Mouse (Mus musculus) midbrain, embryonic 16.5 days (tissue): ENCODE results near the gene Yy1. TPM values are rescaled to one million over a fixed set of nuclear protein-coding genes. Genes with fewer than 3 reads are reported as not detected.

Experiments
- ATAC-seq: fragments of 200-750 bp; cut with Nextera tagmentation; 2 replicates; pipeline ENCODE4 v1.8.0; 2017; ENCODE audit warnings: moderate TSS enrichment
- H3K27ac ChIP-seq: fragments of 300-500 bp; sonication (generic); 2 replicates; pipeline ENCODE4 v1.5.1; 2014; ENCODE audit warnings: mild to moderate bottlenecking, low read length, mixed read lengths
- H3K27me3 ChIP-seq: fragments of 300-500 bp; sonication (generic); 2 replicates; pipeline ENCODE4 v1.6.1; 2014; ENCODE audit warnings: low read depth, low read length, mixed read lengths; ENCODE audit not compliant: control insufficient read depth, insufficient read depth
- H3K36me3 ChIP-seq: fragments of 300-500 bp; sonication (generic); 2 replicates; pipeline ENCODE4 v1.6.1; 2014; ENCODE audit warnings: mild to moderate bottlenecking, low read length, moderate library complexity, mixed read lengths; ENCODE audit not compliant: control insufficient read depth, insufficient read depth
- H3K4me1 ChIP-seq: fragments of 300-500 bp; sonication (generic); 2 replicates; pipeline ENCODE4 v1.6.1; 2014; ENCODE audit warnings: mild to moderate bottlenecking, low read length, mixed read lengths; ENCODE audit not compliant: control insufficient read depth, insufficient read depth
- H3K4me2 ChIP-seq: fragments of 300-500 bp; sonication (generic); 2 replicates; pipeline ENCODE4 v1.6.1; 2014; ENCODE audit warnings: mild to moderate bottlenecking, low read length, mixed read lengths
- H3K4me3 ChIP-seq: fragments of 300-500 bp; sonication (generic); 2 replicates; pipeline ENCODE4 v1.5.1; 2014; ENCODE audit warnings: low read depth, mild to moderate bottlenecking, low read length, moderate library complexity, mixed read lengths
- H3K9ac ChIP-seq: fragments of 300-500 bp; sonication (generic); 2 replicates; pipeline ENCODE4 v1.6.1; 2014; ENCODE audit warnings: low read depth, low read length, mixed read lengths
- H3K9me3 ChIP-seq: fragments of 300-500 bp; sonication (generic); replicated peaks from 2 replicates; pipeline ENCODE4 v1.6.1; 2014; ENCODE audit warnings: mild to moderate bottlenecking, low read length, mixed read lengths; ENCODE audit not compliant: control insufficient read depth, poor library complexity, severe bottlenecking
- WGBS: fragments of 180-500 bp; shearing (Covaris S2); extraction: QIAGEN DNeasy Blood & Tissue Kit; methylation state at CpG from one replicate; pipeline ENCODE4 v1.1.7; 2014; 5-methylcytosine and 5-hydroxymethylcytosine counted together
- polyA plus RNA-seq: library from polyadenylated mRNA; unstranded; fragments of >200 nt; fragmentation: Nextera tagmentation; extraction: Ambion mirVana; gene quantifications from 2 replicates; pipeline ENCODE4 v1.2.1, GENCODE M21; 2015

Gene Yy1
- polyA plus RNA-seq, 1 experiment from 2014 or later, result 10.3 TPM

DNA sequence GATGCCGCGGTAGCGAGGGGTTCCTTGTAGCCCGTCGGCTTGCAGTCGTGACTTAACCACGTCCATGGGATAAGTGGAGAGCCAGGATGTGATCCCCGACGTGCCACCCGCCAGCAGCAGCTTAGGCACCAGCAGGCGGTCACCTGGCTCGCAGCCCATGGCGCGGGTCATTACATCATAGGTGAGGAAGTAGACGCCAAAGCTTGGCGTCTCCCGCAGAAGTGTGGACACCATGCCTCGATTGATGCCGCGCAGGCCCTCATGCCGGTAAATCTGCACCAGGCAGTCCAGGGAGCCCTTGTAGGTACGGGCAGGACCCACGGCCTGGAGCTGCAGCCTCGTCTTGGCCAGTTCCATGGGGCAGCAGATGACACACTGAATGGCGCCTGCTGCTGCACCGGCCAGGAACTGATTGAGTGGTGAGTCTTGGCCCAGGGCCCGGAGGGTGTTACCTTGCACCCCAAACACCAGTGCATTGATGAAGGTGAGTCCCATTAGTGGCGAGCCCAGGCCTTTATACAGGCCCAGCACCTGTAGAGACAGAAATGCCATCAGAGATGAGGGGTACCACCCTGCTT is 34.3 kb downstream of the Yy1 start:
- no peak for ATAC-seq
- H3K4me2 ChIP-seq, result no peak overlapping the region
- H3K9me3 ChIP-seq, result no peaks in the 10 kb centered on the region
- no peaks in the 10 kb centered on the region for H3K4me1 ChIP-seq
- H3K27ac ChIP-seq, result no peak overlapping the region
- no peaks in the 10 kb centered on the region for H3K27me3 ChIP-seq
- H3K9ac ChIP-seq, result no peak overlapping the region
- H3K36me3 ChIP-seq, result peaks cover 7% of the 10 kb centered on the region; the same call in 1 of the 2 replicates
- WGBS, result 95% methylated on average over 28 of the region's 28 CpGs
- H3K4me3 ChIP-seq, result no peak overlapping the region

DNA sequence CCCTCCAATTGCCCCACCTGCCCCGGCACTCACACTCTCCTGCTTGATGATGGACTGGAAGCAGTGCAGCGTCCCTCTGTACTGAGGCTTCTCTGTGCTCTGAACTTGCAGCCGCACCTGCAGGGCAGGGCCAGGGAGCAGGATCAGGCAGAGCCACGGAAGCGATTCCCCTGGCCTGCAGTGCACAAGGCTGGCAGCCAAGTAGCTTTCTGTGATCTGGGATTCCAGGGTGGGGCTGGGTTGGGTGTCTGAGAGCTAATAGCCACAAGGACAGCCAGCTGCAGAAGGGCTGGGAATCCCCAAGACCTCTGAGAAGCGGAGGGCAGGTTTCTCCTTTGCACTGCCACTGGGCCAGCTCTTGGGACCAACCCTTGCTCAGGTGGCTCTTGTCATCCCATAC is 34.9 kb downstream of the Yy1 start:
- 90% methylated on average over 6 of the region's 6 CpGs for WGBS
- Histone ChIP-seq H3K4me2 (no peak overlapping the region), H3K4me3 (no peak overlapping the region), H3K27me3 (no peaks in the 10 kb centered on the region), H3K27ac (no peak overlapping the region), H3K4me1 (no peaks in the 10 kb centered on the region), H3K9ac (no peak overlapping the region), H3K9me3 (no peaks in the 10 kb centered on the region), H3K36me3 (peaks cover 7% of the 10 kb centered on the region; the same call in 1 of the 2 replicates)
- ATAC-seq, result no peak

DNA sequence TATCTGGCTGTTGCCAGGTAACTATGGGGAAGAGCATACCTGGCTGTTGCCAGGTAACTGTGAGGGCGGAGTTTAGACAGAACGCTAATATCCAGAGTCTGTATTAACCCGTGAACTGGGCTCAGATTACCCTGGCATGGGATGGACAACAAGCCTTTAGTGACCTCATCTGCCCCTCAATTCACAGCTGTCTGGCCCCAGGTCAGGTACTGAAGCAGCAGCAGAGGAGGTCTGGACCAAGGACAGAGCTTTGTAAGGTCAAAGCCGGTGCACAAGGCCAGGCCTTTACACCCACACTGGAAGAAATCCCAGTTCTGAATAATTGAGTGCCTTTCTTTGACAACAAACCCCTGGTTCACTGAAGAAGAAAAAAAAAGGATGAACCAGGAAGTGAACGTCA is 36.9 kb downstream of the Yy1 start:
- H3K4me2 ChIP-seq, result no peak overlapping the region
- peaks cover 6% of the 10 kb centered on the region for H3K4me1 ChIP-seq
- peaks cover 7% of the 10 kb centered on the region; the same call in 1 of the 2 replicates for H3K36me3 ChIP-seq
- H3K9ac ChIP-seq, result no peak overlapping the region
- H3K27ac ChIP-seq, result no peak overlapping the region
- no peak for ATAC-seq
- WGBS, result 84% methylated on average over 5 of the region's 5 CpGs
- H3K9me3 ChIP-seq, result no peaks in the 10 kb centered on the region
- H3K4me3 ChIP-seq, result no peak overlapping the region
- H3K27me3 ChIP-seq, result no peaks in the 10 kb centered on the region

DNA sequence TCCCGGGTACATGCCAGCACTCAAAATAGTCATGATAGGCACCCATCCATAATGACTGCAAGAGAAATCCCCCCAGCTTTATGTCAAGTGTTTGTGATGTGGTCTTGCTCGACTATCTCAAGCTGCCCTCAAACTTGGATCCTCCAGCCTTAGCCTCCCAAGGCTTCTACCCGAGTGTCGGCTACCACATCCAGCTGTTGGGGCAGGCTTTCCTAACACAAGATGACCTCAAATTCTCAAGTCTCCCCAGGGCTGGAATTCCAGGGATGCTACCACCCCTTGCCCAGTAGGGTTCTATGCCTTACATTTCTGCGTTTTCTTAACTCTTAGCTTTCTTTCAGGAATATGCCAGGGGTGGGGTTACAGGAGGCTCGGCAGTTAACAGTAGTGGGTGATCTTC is 37.6 kb downstream of the Yy1 start:
- H3K9me3 ChIP-seq, result no peaks in the 10 kb centered on the region
- ATAC-seq, result no peak
- H3K36me3 ChIP-seq, result peaks cover 7% of the 10 kb centered on the region; the same call in 1 of the 2 replicates
- H3K27me3 ChIP-seq, result no peaks in the 10 kb centered on the region
- no peak overlapping the region for H3K27ac ChIP-seq
- H3K4me2 ChIP-seq, result no peak overlapping the region
- WGBS, result 84% methylated on average over 6 of the region's 6 CpGs
- peaks cover 11% of the 10 kb centered on the region for H3K4me1 ChIP-seq
- H3K9ac ChIP-seq, result no peak overlapping the region
- no peak overlapping the region for H3K4me3 ChIP-seq

DNA sequence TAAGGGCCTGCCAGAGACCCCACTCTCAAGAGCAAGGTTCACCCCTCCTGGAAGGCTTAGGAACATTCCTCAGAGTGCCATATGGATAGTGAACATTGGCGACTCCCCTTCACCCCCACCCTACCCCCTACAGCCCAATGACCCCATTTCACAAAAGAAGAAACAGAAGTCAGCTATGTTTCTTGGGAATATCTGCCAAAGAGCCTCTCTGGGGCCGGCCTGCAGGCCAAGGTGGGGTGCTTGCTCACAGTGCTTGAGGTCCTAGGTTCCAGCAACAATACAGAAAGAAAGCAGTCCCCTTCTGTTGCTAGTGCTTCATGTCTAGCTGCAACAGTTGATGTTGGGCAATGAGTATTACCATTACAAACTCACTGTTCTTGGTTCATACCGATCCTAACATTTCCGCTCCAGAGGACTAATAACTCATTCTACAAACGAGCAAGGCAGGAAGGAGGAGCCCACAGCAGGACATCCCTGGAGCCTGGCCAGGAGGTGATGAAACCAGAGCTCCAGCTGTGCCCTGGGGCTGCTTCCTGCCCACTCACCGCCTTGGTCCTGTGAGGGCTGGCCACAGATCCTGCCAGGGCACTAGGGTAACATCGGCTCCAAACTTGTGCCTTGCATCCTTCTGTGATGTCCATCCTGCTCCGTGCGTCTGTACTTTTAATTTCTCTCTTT is 39.3 kb downstream of the Yy1 start:
- H3K27me3 ChIP-seq, result no peaks in the 10 kb centered on the region
- H3K27ac ChIP-seq, result no peak overlapping the region
- no peak for ATAC-seq
- H3K9ac ChIP-seq, result no peak overlapping the region
- H3K4me2 ChIP-seq, result no peak overlapping the region
- no peaks in the 10 kb centered on the region for H3K9me3 ChIP-seq
- H3K4me1 ChIP-seq, result peaks cover 20% of the 10 kb centered on the region
- H3K4me3 ChIP-seq, result no peak overlapping the region
- peaks cover 1% of the 10 kb centered on the region; the same call in 1 of the 2 replicates for H3K36me3 ChIP-seq
- 71% methylated on average over 9 of the region's 9 CpGs for WGBS

DNA sequence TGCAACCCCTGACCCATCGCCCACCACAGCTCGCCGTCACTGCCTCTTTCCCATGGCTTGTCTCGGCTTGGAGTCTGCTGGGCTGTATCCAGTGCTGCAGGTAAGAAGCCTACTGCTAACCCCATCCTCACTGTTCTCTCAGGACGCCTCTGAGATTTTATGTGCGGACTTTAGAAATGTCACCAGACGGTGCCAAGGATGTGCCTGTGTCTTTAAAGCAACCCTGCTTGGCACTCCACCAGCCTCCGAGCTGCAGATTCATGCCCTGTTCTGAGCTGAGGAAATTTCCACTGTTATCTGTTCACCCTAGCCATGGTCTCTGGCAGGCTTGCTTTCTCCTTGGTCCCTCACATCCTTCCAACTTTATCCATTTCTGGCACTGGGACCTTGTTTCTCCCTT is 40.1 kb downstream of the Yy1 start:
- no peak overlapping the region for H3K9ac ChIP-seq
- H3K4me3 ChIP-seq, result no peak overlapping the region
- H3K27ac ChIP-seq, result no peak overlapping the region
- H3K36me3 ChIP-seq, result no peaks in the 10 kb centered on the region
- no peaks in the 10 kb centered on the region for H3K27me3 ChIP-seq
- ATAC-seq, result no peak
- peaks cover 27% of the 10 kb centered on the region for H3K4me1 ChIP-seq
- no peak overlapping the region for H3K4me2 ChIP-seq
- no peaks in the 10 kb centered on the region for H3K9me3 ChIP-seq
- 90% methylated on average over 8 of the region's 8 CpGs for WGBS

DNA sequence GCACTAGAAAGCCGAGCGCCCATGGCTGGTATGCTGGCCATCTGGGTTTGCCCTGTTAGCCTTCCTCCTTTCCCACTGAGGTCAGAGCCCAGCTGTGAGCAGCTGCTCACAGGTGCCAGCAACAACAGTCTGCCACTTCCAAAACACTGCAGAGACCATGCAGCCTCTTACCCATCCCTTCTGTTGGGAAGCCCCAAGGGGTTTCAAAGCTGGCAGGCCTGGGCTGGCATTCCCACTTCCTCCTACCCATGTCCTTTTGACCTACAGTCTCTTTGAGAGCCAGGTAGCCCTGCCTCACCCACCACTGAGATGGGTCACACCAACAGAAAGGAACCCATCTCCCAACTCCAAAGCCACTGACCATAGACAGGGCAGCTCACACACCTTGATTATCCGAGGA is 40.6 kb downstream of the Yy1 start:
- no peak overlapping the region for H3K4me2 ChIP-seq

DNA sequence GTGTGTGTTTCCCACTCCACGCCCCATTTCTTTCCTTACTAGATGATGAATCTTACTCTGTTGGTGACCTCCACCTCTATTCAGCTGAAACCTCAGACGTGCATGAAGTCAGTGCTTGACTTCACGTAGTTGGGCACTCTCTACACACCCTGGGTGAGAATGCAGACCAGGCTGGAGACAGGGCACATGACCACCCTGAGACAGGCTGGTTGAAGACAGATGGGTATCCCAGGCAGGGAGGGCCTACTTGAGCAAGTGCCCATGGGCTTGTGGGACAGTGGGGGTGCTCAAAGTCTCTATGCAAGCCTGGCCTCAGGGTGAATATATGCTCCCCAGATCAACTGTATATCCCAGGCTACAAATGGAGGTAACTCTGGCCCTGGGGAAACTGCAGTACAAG is 41.6 kb downstream of the Yy1 start:
- no peaks in the 10 kb centered on the region for H3K9me3 ChIP-seq
- WGBS, result 88% methylated on average over 3 of the region's 3 CpGs
- H3K9ac ChIP-seq, result 0 out of 2 replicates have a peak overlapping the region, but pooled peaks have one; percentile 81
- peaks cover 35% of the 10 kb centered on the region for H3K4me1 ChIP-seq
- H3K4me2 ChIP-seq, result peak overlapping the region; percentile 83
- no peaks in the 10 kb centered on the region for H3K36me3 ChIP-seq
- no peak for ATAC-seq
- H3K27ac ChIP-seq, result no peak overlapping the region
- no peak overlapping the region; the same call in 1 of the 2 replicates for H3K4me3 ChIP-seq
- no peaks in the 10 kb centered on the region for H3K27me3 ChIP-seq

More for the DNA sequence above, 40.6 kb downstream of the Yy1 start:
- H3K4me1 ChIP-seq, result peaks cover 33% of the 10 kb centered on the region
- H3K9me3 ChIP-seq, result no peaks in the 10 kb centered on the region
- H3K27me3 ChIP-seq, result no peaks in the 10 kb centered on the region
- H3K4me3 ChIP-seq, result no peak overlapping the region
- no peak overlapping the region for H3K27ac ChIP-seq
- H3K36me3 ChIP-seq, result no peaks in the 10 kb centered on the region
- WGBS, result 94% methylated on average over 3 of the region's 3 CpGs
- no peak for ATAC-seq
- no peak overlapping the region for H3K9ac ChIP-seq

DNA sequence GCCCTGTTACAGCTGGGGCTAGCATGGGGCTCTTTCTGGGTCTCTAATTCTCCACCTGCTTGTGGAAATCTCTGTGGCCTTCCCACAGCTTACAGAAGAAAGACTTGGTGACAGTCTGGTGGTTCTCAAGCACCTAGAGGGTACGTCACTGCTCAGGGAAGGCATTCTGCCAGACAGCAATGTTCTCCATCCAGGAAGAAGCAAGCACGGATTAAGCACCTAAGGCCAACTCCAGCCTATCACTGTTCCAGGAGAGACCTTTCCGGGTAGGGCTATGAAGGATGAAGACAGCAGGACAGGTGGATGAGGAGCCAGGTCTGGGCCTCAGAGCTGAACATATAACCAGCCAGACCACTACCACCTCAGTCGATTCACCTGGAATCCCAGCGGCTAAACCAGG is 42.0 kb downstream of the Yy1 start:
- Histone ChIP-seq H3K9ac (peak overlapping the region; percentile 81), H3K4me1 (peaks cover 35% of the 10 kb centered on the region)

More for the DNA sequence above, 42.0 kb downstream of the Yy1 start:
- Histone ChIP-seq H3K27me3 (no peaks in the 10 kb centered on the region), H3K27ac (no peak overlapping the region), H3K4me2 (peak overlapping the region; percentile 83), H3K36me3 (no peaks in the 10 kb centered on the region), H3K9me3 (no peaks in the 10 kb centered on the region), H3K4me3 (peak overlapping the region; percentile 81)
- no peak for ATAC-seq
- WGBS, result 42% methylated on average over 5 of the region's 5 CpGs
